Mouse (Mus musculus) MEL (cell line): ENCODE measurements around the gene Aspscr1. TPM values are rescaled to one million over a fixed set of nuclear protein-coding genes. Genes with fewer than 3 reads are reported as not detected.

Experiments used
- DNase-seq: peaks from one replicate; pipeline ENCODE4 v3.0.0; 2011; ENCODE audit warnings: low read depth, low spot score
- H3K27ac ChIP-seq: 2 replicates; pipeline ENCODE4 v1.5.1; 2012; ENCODE audit warnings: low read depth, mild to moderate bottlenecking, control low read depth, low read length, moderate library complexity; ENCODE audit not compliant: control insufficient read depth
- H3K27me3 ChIP-seq, 2 experiments: fragments of 150-350 bp in 1 of 2; sonication (generic) in 1 of 2; 2 replicates each; pipeline ENCODE4 v1.6.1; 2012; ENCODE audit warnings: low read length in 2 of 2, mild to moderate bottlenecking in 2 of 2, improper control_type of control experiment in 1 of 2, moderate library complexity in 1 of 2; ENCODE audit not compliant: insufficient read depth in 2 of 2, control insufficient read depth in 1 of 2
- H3K36me3 ChIP-seq, 2 experiments: 2 replicates each; pipeline ENCODE4 v1.6.1; 2012 to 2014; ENCODE audit warnings: low read length in 2 of 2, improper control_type of control experiment in 1 of 2, inconsistent platforms in 1 of 2, mild to moderate bottlenecking in 1 of 2; ENCODE audit not compliant: insufficient read depth in 2 of 2, control insufficient read depth in 1 of 2
- H3K4me1 ChIP-seq, 2 experiments: fragments of 150-350 bp in 1 of 2; sonication (generic) in 1 of 2; 2 replicates each; pipeline ENCODE4 v1.6.1; 2012; ENCODE audit warnings: low read length in 2 of 2, improper control_type of control experiment in 1 of 2, mild to moderate bottlenecking in 1 of 2; ENCODE audit not compliant: insufficient read depth in 2 of 2, control insufficient read depth in 1 of 2
- H3K4me3 ChIP-seq, 2 experiments: fragments of 150-350 bp in 1 of 2; sonication (generic) in 1 of 2; 2 replicates each; pipeline ENCODE4 v1.5.1; 2012; ENCODE audit warnings: low read depth in 2 of 2, low read length in 2 of 2, mild to moderate bottlenecking in 2 of 2, moderate library complexity in 2 of 2, control low read depth in 1 of 2, improper control_type of control experiment in 1 of 2; ENCODE audit not compliant: control insufficient read depth in 1 of 2, insufficient read depth in 1 of 2
- H3K79me2 ChIP-seq: 2 replicates; pipeline ENCODE4 v1.6.1; 2012; ENCODE audit warnings: mild to moderate bottlenecking, low read length, moderate library complexity; ENCODE audit not compliant: control insufficient read depth, poor library complexity, insufficient read depth
- H3K9ac ChIP-seq: 2 replicates; pipeline ENCODE4 v1.6.1; 2012; ENCODE audit warnings: low read depth, mild to moderate bottlenecking, control low read depth, low read length, moderate library complexity; ENCODE audit not compliant: control insufficient read depth, poor library complexity, severe bottlenecking
- H3K9me3 ChIP-seq: fragments of 150-350 bp; sonication (generic); replicated peaks from 2 replicates; pipeline ENCODE4 v1.6.1; 2012; ENCODE audit warnings: mild to moderate bottlenecking, low read length, improper control_type of control experiment, moderate library complexity; ENCODE audit not compliant: insufficient read depth
- CHD2 ChIP-seq: IDR thresholded peaks from 2 replicates; pipeline ENCODE4 v1.6.1; 2011; ENCODE audit warnings: low read length, improper control_type of control experiment
- CTCF ChIP-seq, 3 experiments: IDR thresholded peaks in 2 of 3; conservative IDR thresholded peaks in 1 of 3; 2 replicates each; pipeline ENCODE4 v1.5.1; 2011 to 2012; ENCODE audit warnings: low read length in 3 of 3, low read depth in 2 of 3, mild to moderate bottlenecking in 2 of 3, improper control_type of control experiment in 1 of 3, inconsistent platforms in 1 of 3, mixed read lengths in 1 of 3, moderate library complexity in 1 of 3; ENCODE audit not compliant: control insufficient read depth in 1 of 3, insufficient read depth in 1 of 3, poor library complexity in 1 of 3, severe bottlenecking in 1 of 3
- EP300 ChIP-seq, 2 experiments: IDR thresholded peaks; 2 replicates each; pipeline ENCODE4 v1.6.1; 2011; ENCODE audit warnings: improper control_type of control experiment in 2 of 2, low read length in 2 of 2, low read depth in 1 of 2, mild to moderate bottlenecking in 1 of 2
- GATA1 ChIP-seq: IDR thresholded peaks from 2 replicates; pipeline ENCODE4 v1.6.1; 2011; ENCODE audit warnings: low read depth, low read length, improper control_type of control experiment
- HCFC1 ChIP-seq: IDR thresholded peaks from 2 replicates; pipeline ENCODE4 v1.6.1; 2012; ENCODE audit warnings: low read depth, mild to moderate bottlenecking, inconsistent platforms, low read length, improper control_type of control experiment, moderate library complexity
- JUND ChIP-seq: IDR thresholded peaks from 2 replicates; pipeline ENCODE4 v1.6.1; 2011; ENCODE audit warnings: low read depth, mild to moderate bottlenecking, improper control_type of control experiment, low read length
- MYC ChIP-seq: IDR thresholded peaks from 2 replicates; pipeline ENCODE4 v1.6.1; 2011; ENCODE audit warnings: low read depth, mild to moderate bottlenecking, low read length, improper control_type of control experiment, moderate library complexity
- NRF1 ChIP-seq: IDR thresholded peaks from 2 replicates; pipeline ENCODE4 v1.6.1; 2014; ENCODE audit warnings: low read depth, mild to moderate bottlenecking, inconsistent platforms, low read length, improper control_type of control experiment, moderate library complexity; ENCODE audit not compliant: poor library complexity, insufficient read depth, severe bottlenecking
- POLR2A ChIP-seq, 2 experiments: IDR thresholded peaks; 2 replicates each; pipeline ENCODE4 v1.6.1; 2011 to 2012; ENCODE audit warnings: low read length in 2 of 2, mild to moderate bottlenecking in 2 of 2, control low read depth in 1 of 2, improper control_type of control experiment in 1 of 2, low read depth in 1 of 2, moderate library complexity in 1 of 2; ENCODE audit not compliant: control insufficient read depth in 1 of 2, insufficient read depth in 1 of 2, poor library complexity in 1 of 2
- RAD21 ChIP-seq: IDR thresholded peaks from 2 replicates; pipeline ENCODE4 v1.6.1; 2011; ENCODE audit warnings: mild to moderate bottlenecking, low read depth, low read length, improper control_type of control experiment
- RCOR1 ChIP-seq: IDR thresholded peaks from 2 replicates; pipeline ENCODE4 v1.6.1; 2012; ENCODE audit warnings: low read depth, mild to moderate bottlenecking, inconsistent platforms, low read length, improper control_type of control experiment
- SMC3 ChIP-seq: IDR thresholded peaks from 2 replicates; pipeline ENCODE4 v1.6.1; 2011; ENCODE audit warnings: low read depth, low read length, improper control_type of control experiment
- USF2 ChIP-seq, 2 experiments: IDR thresholded peaks; 2 replicates each; pipeline ENCODE4 v1.6.1; 2011 to 2012; ENCODE audit warnings: improper control_type of control experiment in 2 of 2, low read length in 2 of 2, borderline replicate concordance in 1 of 2, inconsistent platforms in 1 of 2, low read depth in 1 of 2, mild to moderate bottlenecking in 1 of 2; ENCODE audit not compliant: insufficient read depth in 1 of 2
- ZC3H11A ChIP-seq: IDR thresholded peaks from 2 replicates; pipeline ENCODE4 v1.6.1; 2012; ENCODE audit warnings: low read depth, mild to moderate bottlenecking, inconsistent platforms, low read length, improper control_type of control experiment
- ZMIZ1 ChIP-seq: IDR thresholded peaks from 2 replicates; pipeline ENCODE4 v1.6.1; 2012; ENCODE audit warnings: low read depth, mild to moderate bottlenecking, inconsistent platforms, low read length, improper control_type of control experiment, moderate library complexity
- ZNF384 ChIP-seq: IDR thresholded peaks from 2 replicates; pipeline ENCODE4 v1.6.1; 2012; ENCODE audit warnings: low read depth, mild to moderate bottlenecking, inconsistent platforms, low read length, improper control_type of control experiment
- polyA plus RNA-seq, 2 experiments: library from polyadenylated mRNA; stranded (reverse) in 1 of 2; unstranded in 1 of 2; fragments of >175 nt in 1 of 2; fragments of >200 nt in 1 of 2; gene quantifications; 2 replicates each; pipeline versions ENCODE4 v1.2.1 to v1.2.4; 2012; ENCODE audit warnings: low replicate concordance in 2 of 2, low read depth in 1 of 2; ENCODE audit not compliant: insufficient read length in 2 of 2, insufficient read depth in 1 of 2, missing spikeins in 1 of 2
- total RNA-seq: library from RNA; depleted of rRNA; stranded (reverse); fragments of 300-350 nt; gene quantifications from 2 replicates; pipeline ENCODE4 v1.2.3, GENCODE M21; 2012

Gene Aspscr1
- total and polyA plus RNA-seq, 3 experiments = 36.2 to 72.5 TPM; not detected in 1

DNA sequence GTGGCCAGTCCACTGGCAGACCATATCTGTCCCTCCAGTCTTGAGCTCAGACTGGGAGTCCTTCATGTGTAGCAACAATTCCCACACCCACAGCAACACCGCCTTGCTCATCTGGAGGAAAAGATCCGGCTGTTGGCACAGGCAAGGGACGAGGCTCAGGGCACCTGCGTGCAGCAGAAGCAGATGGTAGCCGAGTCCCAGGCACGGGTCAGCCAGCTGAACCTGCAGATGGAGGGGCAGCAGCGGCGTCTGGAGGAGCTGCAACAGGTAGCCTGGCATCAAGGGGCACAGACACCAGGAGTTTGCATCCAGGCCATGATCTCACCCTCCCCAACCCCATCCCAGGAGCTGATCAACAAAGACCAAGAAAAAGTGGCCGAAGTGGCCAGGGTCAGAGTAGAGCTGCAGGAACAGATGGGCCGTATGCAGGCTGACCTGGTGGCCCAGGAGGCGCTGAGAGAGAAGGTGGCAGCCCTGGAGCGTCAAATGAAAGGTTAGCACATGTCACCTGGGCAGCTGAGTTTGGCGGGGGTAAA, 47.1 kb downstream of the Aspscr1 start:
- Histone ChIP-seq H3K9ac (no peak overlapping the region), H3K36me3 (peaks cover 0 to under 1% of the 10 kb centered on the region in 2 experiments; a peak in 1 of 4 replicates), H3K9me3 (no peaks in the 10 kb centered on the region), H3K27me3 (no peaks in the 10 kb centered on the region), H3K27ac (no peak overlapping the region), H3K4me3 (no peak overlapping the region), H3K79me2 (no peaks in the 10 kb centered on the region), H3K4me1 (peaks cover 0 to 3% of the 10 kb centered on the region in 2 experiments; a peak in 2 of 4 replicates)
- no peak for DNase-seq
- no peak for TF ChIP-seq USF2 (IDR thresholded peaks at IDR 0.05; ENCODE audit: borderline replicate concordance in 1 of 2, insufficient read depth in 1 of 2, low read depth in 1 of 2, low read length in 2 of 2)
- no peak for TF ChIP-seq GATA1
- no peak for TF ChIP-seq POLR2A (IDR thresholded peaks at IDR 0.05; ENCODE audit: control insufficient read depth in 1 of 2, insufficient read depth in 1 of 2, low read depth in 1 of 2, low read length in 2 of 2, poor library complexity in 1 of 2)
- TF ChIP-seq HCFC1 = no peak
- TF ChIP-seq CHD2 = no peak
- no peak for TF ChIP-seq SMC3
- TF ChIP-seq MYC = no peak
- TF ChIP-seq NRF1 = no peak

DNA sequence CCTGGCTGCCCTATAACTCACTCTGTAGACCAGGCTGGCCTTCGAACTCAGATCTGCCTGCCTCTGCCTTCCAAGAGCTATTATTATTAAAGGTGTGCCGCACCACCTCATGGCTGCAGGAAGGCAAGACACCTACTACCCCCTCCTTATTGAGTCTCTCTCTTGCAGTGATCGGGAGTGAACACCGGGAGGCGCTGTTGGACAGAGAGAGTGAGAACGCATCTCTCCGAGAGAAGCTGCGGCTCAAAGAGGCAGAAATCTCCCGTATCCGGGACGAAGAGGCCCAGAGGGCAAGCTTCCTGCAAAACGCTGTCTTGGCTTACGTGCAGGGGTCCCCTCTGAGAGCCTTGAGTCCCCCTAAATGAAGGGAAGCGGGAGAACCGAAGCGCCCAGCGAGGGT, 47.7 kb downstream of the Aspscr1 start:
- Histone ChIP-seq H3K79me2 (no peaks in the 10 kb centered on the region), H3K4me1 (no peaks in the 10 kb centered on the region), H3K4me3 (no peak overlapping the region), H3K27ac (no peak overlapping the region), H3K9me3 (no peaks in the 10 kb centered on the region), H3K9ac (no peak overlapping the region), H3K36me3 (no peaks in the 10 kb centered on the region; a peak in 1 of 4 replicates), H3K27me3 (no peaks in the 10 kb centered on the region)
- peak; percentile 78 for TF ChIP-seq RAD21
- peak; percentile 73 for TF ChIP-seq SMC3
- peak; percentile 59 for TF ChIP-seq ZC3H11A
- peak; percentile 71 to 85 (median 78) for TF ChIP-seq CTCF (IDR thresholded peaks at IDR 0.05 in 2 of 3, conservative IDR thresholded peaks at IDR 0.05 in 1 of 3; ENCODE audit: control insufficient read depth in 1 of 3, insufficient read depth in 1 of 3, low read depth in 2 of 3, low read length in 3 of 3, poor library complexity in 1 of 3, severe bottlenecking in 1 of 3)
- TF ChIP-seq RCOR1 = no peak
- DNase-seq = peak; percentile 74

DNA sequence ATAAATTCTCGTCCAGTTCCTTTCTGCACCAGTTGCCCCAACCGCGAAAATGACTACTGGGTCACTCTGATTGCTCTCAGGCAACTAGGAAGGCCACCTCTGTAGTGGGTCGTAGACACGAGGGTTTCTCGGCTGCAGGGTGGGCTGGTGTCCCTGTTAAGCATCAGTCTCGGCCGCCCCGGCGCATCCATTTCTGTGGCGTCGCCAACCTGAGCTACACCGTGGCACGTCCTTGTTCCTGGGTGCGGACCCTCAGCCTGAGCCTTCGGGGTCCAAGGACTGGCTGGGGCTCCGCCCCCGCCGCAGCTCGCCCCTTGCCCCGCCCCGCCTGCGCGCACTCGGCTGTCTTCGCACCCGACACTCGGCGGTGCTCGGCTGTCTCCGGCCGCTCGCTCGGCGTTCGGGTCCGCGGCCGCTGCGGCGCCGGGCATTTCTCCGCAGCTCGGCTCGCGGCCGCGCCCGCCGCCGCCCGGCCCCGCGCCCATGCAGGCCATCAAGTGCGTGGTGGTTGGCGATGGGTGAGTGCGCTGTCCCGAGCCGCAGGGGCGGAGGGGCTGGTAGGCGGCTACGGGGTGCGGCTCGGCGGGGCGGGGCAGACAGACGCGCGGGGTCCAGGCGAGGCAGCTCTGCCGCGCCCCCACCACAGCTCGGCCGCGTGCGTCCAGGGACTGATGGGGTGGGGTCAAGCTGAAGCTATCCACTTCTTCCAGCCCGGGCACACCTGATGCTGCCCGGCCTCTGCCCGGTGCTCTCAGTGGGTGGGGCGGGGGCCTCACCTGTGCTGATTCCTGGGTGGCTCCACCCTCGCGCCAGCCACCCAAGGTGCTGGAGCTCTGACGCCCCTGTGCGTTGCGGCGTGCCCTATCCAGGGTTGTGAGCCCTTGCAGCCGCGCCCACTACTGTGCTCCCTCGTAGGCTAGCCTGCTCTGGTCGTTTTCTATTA, 48.6 kb downstream of the Aspscr1 start, which contains the start of gene Rac3:
Gene Rac3 (plus strand): TSS at position 347 of the 943 bp plus-strand sequence.
- no peaks in the 10 kb centered on the region; a peak in 1 of 4 replicates for H3K36me3 ChIP-seq
- no peaks in the 10 kb centered on the region for H3K9me3 ChIP-seq
- H3K27me3 ChIP-seq = no peaks in the 10 kb centered on the region
- H3K4me3 ChIP-seq = no peak within 1 kb of the TSS
- TF ChIP-seq GATA1 (no peak), MYC (no peak), ZMIZ1 (no peak), POLR2A (IDR thresholded peaks at IDR 0.05; ENCODE audit: control insufficient read depth in 1 of 2, insufficient read depth in 1 of 2, low read depth in 1 of 2, low read length in 2 of 2, poor library complexity in 1 of 2) (no peak), EP300 (IDR thresholded peaks at IDR 0.05; ENCODE audit: low read depth in 1 of 2, low read length in 2 of 2) (no peak), ZNF384 (no peak), JUND (no peak)
- no peak within 1 kb of the TSS for H3K27ac ChIP-seq
- H3K4me1 ChIP-seq = no peaks in the 10 kb centered on the region
- H3K79me2 ChIP-seq = no peaks in the 10 kb centered on the region
- H3K9ac ChIP-seq = no peak within 1 kb of the TSS
- DNase-seq = no peak
